Mouse (Mus musculus) T-helper 1 cell (primary cell): Measurements from ENCODE around the gene Mybpc3.

Source experiments
- in situ Hi-C: fragments of 300-600 bp; cut with MboI, MseI; formaldehyde crosslinking; loops from one replicate; pipeline ENCODE4 v1.15.1; 2025; ENCODE audit warnings: high pct_unique_total_duplicates

Gene Mybpc3

GRCm38 (mm10) chr2:91163532-91163931, 45.6 kb downstream of the Mybpc3 start:
- in situ Hi-C loops = loop anchor here (10.0 kb wide), 2 partner anchors 411 to 439 kb away; no protein-coding TSS in a partner anchor

DNA sequence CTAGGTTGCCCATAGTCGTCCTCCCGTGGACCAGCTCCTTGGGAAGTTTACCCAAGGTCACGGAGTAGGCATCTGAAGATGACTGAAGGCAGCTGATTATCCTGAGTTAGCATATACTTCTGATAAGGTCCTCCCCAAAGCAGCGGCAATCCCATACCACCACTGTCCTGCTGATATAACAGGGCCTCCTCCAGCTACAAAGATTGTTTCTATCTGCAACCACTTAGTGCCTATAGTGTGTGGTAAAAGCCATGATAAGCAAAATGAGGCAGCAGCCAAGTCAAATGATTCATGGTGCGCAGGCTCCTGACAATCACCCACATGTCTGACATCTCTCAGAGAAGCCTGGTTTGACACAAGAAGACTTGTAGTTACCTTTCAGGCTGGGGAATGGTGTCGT, 47.0 kb downstream of the Mybpc3 start:
- in situ Hi-C loops = loop anchor here (10.0 kb wide), 2 partner anchors 410 to 440 kb away; no protein-coding TSS in a partner anchor

DNA sequence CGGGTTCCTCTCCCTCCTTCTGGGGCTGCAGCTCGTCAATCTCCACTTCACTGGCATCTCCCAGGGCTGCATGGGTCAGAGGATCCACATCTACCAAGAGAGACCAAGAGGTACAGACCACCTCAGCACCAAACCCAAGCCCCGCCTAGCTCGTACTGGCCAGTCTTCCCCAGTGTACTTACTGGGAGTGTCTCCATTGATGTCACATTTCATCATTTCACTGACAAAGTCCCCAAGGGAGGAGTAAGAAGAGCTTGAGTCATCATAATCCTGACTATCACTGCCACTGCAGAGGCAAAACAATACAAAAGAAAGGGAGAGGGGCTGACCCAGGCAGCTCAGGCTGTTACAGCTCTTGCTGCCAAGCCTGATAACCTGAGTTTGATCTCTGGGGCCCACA, 49.7 kb downstream of the Mybpc3 start:
- in situ Hi-C loops = loop anchor here (10.0 kb wide), 2 partner anchors 407 to 443 kb away; no protein-coding TSS in a partner anchor

- in situ Hi-C loops = loop anchor here (10.0 kb wide), 2 partner anchors 405 to 445 kb away; no protein-coding TSS in a partner anchor
These were observed 51.8 kb downstream of the Mybpc3 start for GRCm38 (mm10) chr2:91169587-91170322.

DNA sequence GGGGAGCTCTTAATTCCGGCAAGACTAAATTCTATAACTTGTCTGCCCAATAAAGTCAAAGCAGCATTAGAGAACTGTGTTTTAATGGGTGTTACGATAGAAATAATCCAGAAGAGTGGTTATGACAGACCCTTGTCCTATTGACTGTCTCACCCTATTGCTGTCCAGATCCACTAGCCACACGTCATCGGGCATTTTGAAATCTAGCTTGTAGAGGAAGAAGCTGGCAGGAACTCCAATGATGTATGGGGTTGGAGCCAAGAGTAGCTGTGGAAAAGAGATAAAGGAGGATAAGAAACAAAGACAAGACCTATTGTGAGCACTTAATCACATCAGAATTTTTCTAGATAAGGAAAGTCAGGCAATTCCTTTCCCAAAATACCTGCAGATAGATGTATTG, 57.5 kb downstream of the Mybpc3 start:
- in situ Hi-C loops = no loop called here

GRCm38 (mm10) chr2:91176234-91176633, 58.3 kb downstream of the Mybpc3 start:
- in situ Hi-C loops = no loop called here

GRCm38 (mm10) chr2:91179825-91180224, 61.9 kb downstream of the Mybpc3 start:
- in situ Hi-C loops = no loop called here

- in situ Hi-C loops = no loop called here
These were observed 62.8 kb downstream of the Mybpc3 start for GRCm38 (mm10) chr2:91180706-91181105.

GRCm38 (mm10) chr2:91182016-91182404, 64.1 kb downstream of the Mybpc3 start:
- in situ Hi-C loops = no loop called here

DNA sequence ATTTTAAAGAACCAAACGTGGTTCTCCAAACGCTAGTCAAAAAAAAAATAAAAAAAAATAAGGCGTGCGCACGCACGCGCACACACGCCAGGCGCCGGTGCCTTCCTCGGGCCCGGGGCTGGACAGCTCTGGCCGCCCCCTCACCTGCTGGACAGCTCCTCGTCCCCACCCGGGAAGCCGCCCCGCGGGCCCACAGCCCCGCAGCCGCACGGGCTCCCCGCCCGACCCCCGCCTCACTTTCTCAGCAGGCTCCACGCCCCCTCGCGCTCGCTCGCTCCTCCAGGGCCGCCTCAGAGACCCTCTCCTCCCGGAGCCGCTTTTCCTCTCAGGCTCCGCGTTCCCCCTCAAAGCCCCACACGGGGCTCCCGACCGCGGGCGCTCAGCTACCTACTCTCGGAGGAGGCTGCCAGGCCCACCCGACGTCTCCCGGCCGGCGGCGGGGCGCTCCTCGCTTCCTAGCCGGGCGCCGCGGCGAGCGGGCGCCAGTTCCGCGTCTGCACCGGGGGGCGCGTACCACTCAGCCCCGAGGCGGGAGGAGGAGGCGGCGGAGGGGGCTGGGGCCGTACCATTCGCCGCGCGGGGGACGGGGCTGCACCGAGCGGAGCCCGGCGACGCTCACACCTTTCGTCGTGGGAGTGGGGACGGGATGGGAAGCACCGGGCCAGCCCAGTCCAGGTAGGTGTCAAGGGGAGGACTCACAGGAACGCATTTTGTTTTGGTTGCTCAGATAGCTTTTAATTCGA, 64.6 kb downstream of the Mybpc3 start:
- in situ Hi-C loops = no loop called here

DNA sequence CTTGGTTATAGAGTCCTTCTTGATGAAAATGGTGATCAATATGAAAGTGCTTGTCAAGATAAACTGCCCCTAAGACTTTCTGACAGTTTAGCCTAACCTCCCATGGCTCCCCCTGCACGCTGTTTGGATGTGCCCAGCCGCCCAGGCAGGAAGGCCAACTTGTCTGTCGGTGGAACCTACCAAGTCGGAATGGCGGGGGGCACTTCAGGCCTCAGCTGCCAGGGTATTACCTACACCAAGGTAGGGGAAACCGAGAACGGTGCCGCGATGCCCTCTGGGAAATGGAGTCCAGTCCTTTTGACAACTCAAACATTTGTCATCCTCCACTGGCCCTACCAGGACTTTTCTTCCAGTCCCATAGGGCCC, 65.2 kb downstream of the Mybpc3 start:
- in situ Hi-C loops = no loop called here

GRCm38 (mm10) chr2:91183711-91184405, 65.9 kb downstream of the Mybpc3 start, which contains the start of gene Madd:
Gene Madd, minus strand, starts transcription at chr2:91183837.
- in situ Hi-C loops = no loop called here
